Mouse (Mus musculus) effector memory CD4-positive, alpha-beta T cell, adult 5 months (primary cell): ENCODE data around the gene Sergef. TPM values are rescaled to one million over a fixed set of nuclear protein-coding genes. Genes with fewer than 3 reads are reported as not detected.

Source experiments
- polyA plus RNA-seq: library from polyadenylated mRNA; unstranded; fragments of 100-300 nt; shearing (Covaris generic); gene quantifications from one replicate; pipeline ENCODE4 v1.2.1, GENCODE M21; 2017

The Sergef gene
- 18.2 TPM for polyA plus RNA-seq

DNA sequence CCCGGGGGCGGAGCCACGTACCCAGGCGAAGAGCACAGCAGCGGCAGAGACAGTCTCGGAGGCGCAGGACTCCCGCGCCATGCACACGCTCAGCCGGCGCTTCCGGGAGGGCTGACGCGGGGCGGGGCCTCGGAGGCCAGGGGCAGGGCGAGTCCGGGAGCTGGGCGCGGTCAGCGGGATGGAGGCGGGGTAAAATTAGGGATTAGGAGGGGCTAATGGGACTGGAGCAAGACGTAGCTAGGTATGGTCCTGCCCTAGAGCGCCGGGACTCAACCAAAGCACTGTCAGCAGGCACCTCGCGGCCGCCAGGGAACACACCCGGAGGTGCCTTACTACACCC, at the start of gene Sergef:
TSS of gene Sergef (minus strand) at position 116 of the 340 bp plus-strand sequence.

GRCm38 (mm10) chr7:46672160-46672672, 32.6 kb upstream of the Sergef start, which contains the start of gene Tph1:
Gene Tph1, minus strand, starts transcription at chr7:46672537.

DNA sequence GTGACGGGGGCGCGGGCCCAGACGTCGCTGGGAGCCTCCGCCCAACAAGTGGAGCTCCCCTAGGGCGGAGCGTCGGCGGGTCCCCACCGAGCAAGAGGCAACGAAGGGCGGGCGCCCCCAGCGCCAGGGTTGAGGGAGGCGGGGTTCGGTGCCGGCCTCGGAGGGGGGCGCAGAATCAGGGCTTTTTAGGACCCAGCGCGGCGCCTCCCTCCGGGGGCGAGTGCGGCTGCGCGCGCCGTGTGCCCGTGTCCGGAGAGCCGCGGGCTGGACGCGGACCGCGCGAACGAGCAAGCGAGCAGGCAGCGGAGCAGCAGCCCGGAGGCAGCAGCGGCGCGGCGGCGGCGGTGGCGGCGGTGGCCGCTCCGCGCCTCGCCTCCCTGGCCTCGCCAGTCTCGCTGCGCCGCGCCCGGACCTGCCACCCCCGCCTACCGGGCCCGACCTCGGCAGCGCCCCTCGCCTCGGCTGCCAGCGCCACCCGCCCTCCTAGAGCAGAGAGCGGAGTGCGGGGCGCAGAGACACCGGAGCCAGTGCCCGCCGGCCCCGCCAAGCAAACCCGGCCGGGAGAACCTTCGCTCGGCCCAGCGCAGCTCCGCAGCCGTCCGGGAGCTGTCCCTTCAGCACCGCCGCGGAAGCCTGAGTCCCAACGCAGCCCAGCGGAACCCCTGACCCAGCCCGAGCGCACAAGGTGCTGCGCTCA, 243.2 kb downstream of the Sergef start, which contains the start of gene Kcnc1:
TSS of gene Kcnc1 (plus strand) at position 267 of the 697 bp plus-strand sequence.

Other genes with a start within 250 kb of the Sergef start
- gene Kcnc1, start 243.3 kb downstream of the Sergef start, polyA plus RNA-seq: 0.36 TPM
- gene Tph1, start 32.7 kb upstream of the Sergef start, polyA plus RNA-seq: not detected
- 9.9 TPM for gene Saal1, start 70.9 kb upstream of the Sergef start, polyA plus RNA-seq
- gene Saa3, start 75.9 kb upstream of the Sergef start, polyA plus RNA-seq: not detected
- gene Saa4, start 92.8 kb upstream of the Sergef start, polyA plus RNA-seq: not detected
- not detected for gene Saa1, start 103.2 kb upstream of the Sergef start, polyA plus RNA-seq
- gene Saa2, start 112.0 kb upstream of the Sergef start, polyA plus RNA-seq: not detected
- 41.5 TPM for gene Hps5, start 156.3 kb upstream of the Sergef start, polyA plus RNA-seq
- gene Gtf2h1, start 156.3 kb upstream of the Sergef start, polyA plus RNA-seq: 45.5 TPM
- 994 TPM for gene Ldha, start 201.7 kb upstream of the Sergef start, polyA plus RNA-seq
- not detected for gene Ldhc, start 221.4 kb upstream of the Sergef start, polyA plus RNA-seq